Mouse (Mus musculus): ENCODE measurements around the gene Sbno2. TPM values are rescaled to one million over a fixed set of nuclear protein-coding genes. Genes with fewer than 3 reads are reported as not detected.
"Not testable (repeated sequence)": the region's sequence is repeated elsewhere in the genome, so short reads cannot be mapped to it uniquely, and the experiment has no call there.

Sbno2 gene
- polyA plus RNA-seq, 1 experiment from 2014 or later: 16.2 TPM

DNA sequence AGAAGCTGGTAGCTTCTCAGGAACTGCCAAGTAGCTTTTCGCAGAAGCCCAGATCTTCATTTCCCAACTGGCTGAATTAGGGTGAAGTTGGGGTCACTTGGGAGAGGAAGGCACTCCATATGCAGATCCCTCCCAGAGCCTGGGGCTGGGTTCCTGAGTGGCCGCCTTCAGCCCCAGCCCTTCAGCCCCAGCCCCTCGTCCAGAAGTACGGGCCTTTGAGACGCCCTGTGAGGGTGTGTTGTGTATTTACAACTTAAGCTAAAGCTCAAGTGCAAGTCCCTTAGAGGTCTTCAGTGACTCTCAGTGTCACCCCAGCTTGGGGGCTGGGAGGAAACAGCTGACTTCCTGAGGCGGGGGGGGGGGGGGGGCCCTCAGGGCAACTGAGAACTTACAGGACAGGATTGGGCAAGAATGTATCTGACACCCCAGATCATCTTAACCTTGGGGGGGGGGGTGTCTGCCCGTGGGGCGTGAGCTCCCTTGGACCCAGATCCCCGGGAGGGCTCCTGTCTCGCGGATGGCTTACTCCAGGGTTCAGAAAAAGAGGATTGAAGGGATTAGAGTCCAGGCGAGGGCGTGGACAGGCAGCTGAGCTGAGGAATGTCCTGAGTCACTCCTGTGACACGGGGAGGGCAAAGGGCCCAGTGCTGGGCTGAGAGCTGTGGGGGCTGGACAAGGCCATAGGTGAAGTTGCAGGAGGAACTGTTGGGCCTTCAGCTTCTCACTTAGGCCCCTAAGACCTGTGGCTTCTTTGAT lies 53.6 kb downstream of the Sbno2 start:
- Histone ChIP-seq H3K27me3 (no peaks in the 10 kb centered on the region), H3K4me2 (peak overlapping the region; percentile 20; the same call in 1 of the 2 replicates), H3K9me3 (replicated peaks) (no peaks in the 10 kb centered on the region), H3K9ac (0 out of 2 replicates have a peak overlapping the region, but pooled peaks have one; percentile 25), H3K27ac (peak overlapping the region; percentile 69), H3K4me3 (replicated peaks) (no peak overlapping the region), H3K4me1 (peaks cover 74% of the 10 kb centered on the region), H3K36me3 (peaks cover 15% of the 10 kb centered on the region)
- 36% methylated on average over 13 of the region's 14 CpGs for WGBS
- no peak for ATAC-seq (replicated peaks; ENCODE audit: low FRiP score)

DNA sequence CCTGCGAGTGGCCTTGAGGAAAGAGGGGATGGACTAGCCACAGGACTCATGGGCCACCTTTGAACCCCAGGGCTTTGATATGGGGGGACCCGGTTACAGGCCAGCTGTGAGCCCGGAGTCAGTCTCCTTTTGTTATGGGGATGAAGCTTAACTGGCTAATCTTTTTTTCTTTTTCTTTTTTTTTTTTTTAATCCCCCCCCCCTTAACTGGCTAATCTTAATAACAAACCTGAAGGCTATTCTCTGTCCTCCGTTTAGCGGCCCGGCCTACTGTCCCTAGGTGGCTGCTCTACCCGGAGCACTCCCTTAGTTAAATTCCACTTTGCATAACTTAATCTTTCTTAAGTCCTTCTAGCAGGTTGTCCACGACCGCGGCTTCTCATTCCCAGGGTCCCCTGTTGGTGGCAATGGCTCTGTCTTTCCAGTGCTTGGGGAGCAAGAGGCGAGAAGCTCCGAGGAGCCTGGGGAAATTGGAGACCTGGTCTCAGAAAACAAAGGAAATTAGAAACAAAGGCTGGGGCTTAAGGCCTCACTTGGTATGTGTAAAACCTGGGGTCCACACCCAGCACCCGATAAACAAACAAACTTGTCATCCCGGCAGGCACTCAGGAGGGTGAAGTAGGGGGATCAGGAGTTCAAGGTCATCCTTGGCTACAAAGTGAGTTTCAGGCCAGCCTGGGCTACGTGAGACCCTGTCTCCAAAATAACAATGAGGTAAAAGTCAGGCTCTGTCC lies 54.3 kb downstream of the Sbno2 start:
- Histone ChIP-seq H3K4me1 (peaks cover 74% of the 10 kb centered on the region), H3K4me3 (replicated peaks) (no peak overlapping the region)
- ATAC-seq (replicated peaks; ENCODE audit: low FRiP score): no peak

DNA sequence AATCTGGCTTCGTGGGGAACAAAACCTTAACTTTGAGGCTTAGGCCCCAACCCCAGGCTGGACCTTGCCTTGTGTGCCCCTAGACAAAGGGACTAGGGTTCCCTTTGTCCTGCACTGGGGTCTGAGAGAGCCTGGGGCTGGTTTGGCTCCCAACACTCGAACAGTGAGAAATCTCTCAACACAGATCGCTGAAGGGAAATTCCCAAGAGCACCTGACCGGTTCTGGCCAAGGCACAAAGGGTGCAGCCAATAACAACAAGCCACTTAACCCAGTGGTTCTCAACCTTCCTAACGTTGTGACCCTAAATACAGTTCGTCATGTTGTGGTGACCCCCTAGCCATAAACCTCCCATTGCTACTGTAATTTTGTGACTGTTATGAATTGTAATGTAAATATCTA lies 55.1 kb downstream of the Sbno2 start:
- no peak overlapping the region for H3K4me3 ChIP-seq (replicated peaks)
- H3K9ac ChIP-seq: no peak overlapping the region
- peaks cover 1% of the 10 kb centered on the region; the same call in 1 of the 2 replicates for H3K36me3 ChIP-seq
- no peak for ATAC-seq (replicated peaks; ENCODE audit: low FRiP score)
- no peaks in the 10 kb centered on the region for H3K27me3 ChIP-seq
- 27% methylated on average over 6 of the region's 6 CpGs for WGBS
- 0 out of 2 replicates have a peak overlapping the region, but pooled peaks have one; percentile 69 for H3K27ac ChIP-seq
- peaks cover 67% of the 10 kb centered on the region for H3K4me1 ChIP-seq
- H3K9me3 ChIP-seq (replicated peaks): no peaks in the 10 kb centered on the region
- H3K4me2 ChIP-seq: no peak overlapping the region

More for the DNA sequence above, 54.3 kb downstream of the Sbno2 start:
- Histone ChIP-seq H3K27ac (peak overlapping the region; percentile 69), H3K27me3 (no peaks in the 10 kb centered on the region), H3K9ac (0 out of 2 replicates have a peak overlapping the region, but pooled peaks have one; percentile 25), H3K36me3 (peaks cover 9% of the 10 kb centered on the region), H3K9me3 (replicated peaks) (no peaks in the 10 kb centered on the region), H3K4me2 (peak overlapping the region; percentile 20; the same call in 1 of the 2 replicates)
- WGBS: 27% methylated on average over 15 of the region's 15 CpGs

DNA sequence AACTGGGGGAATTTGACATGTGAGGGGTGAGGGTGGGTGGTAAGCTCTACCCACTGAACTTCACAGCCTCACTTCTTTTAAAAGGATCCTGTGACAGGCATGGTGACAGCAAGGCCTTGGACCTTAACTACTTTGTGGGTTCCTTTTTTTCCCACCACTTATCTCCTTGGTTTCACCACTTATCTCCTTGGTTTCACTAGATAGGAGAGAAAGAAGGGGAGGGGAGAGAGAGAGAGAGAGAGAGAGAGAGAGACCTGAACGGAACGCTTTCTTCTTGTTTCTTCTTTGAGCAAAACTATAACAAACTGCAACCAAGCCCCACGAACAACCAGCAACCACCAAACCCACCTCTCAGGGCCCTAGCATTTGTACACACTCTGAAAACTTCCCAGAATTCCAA lies 56.5 kb downstream of the Sbno2 start:
- no peak for ATAC-seq (replicated peaks; ENCODE audit: low FRiP score)
- Histone ChIP-seq H3K4me3 (replicated peaks) (no peak overlapping the region), H3K27me3 (no peaks in the 10 kb centered on the region), H3K9ac (no peak overlapping the region), H3K4me1 (peaks cover 58% of the 10 kb centered on the region), H3K27ac (0 out of 2 replicates have a peak overlapping the region, but pooled peaks have one; percentile 34), H3K36me3 (no peaks in the 10 kb centered on the region), H3K4me2 (no peak overlapping the region), H3K9me3 (replicated peaks) (no peaks in the 10 kb centered on the region)
- 75% methylated on average over 3 of the region's 3 CpGs for WGBS

DNA sequence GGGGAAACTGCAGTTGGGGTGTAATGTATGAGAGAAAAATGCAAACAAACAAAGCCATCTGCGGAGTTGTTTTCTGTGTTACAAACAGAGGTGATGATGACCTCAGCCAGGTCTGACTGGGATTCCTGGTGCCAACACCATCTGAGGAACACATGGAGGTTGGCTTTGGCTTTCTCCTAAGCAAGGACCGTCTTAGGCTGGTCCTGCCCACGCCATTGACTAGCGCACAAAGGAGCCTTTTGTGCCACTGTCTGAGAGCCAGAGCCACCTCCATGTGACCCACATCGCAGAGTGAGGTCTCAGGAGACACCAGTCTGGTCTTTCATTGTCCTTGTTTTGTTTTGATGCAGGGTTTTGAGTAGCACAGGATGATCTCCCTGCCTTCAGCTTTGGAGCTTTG lies 57.0 kb downstream of the Sbno2 start:
- Histone ChIP-seq H3K36me3 (no peaks in the 10 kb centered on the region), H3K9ac (no peak overlapping the region), H3K4me2 (no peak overlapping the region), H3K4me1 (peaks cover 58% of the 10 kb centered on the region), H3K27me3 (no peaks in the 10 kb centered on the region), H3K9me3 (replicated peaks) (no peaks in the 10 kb centered on the region), H3K27ac (0 out of 2 replicates have a peak overlapping the region, but pooled peaks have one; percentile 34), H3K4me3 (replicated peaks) (no peak overlapping the region)
- ATAC-seq (replicated peaks; ENCODE audit: low FRiP score): no peak
- WGBS: 38% methylated on average over 5 of the region's 5 CpGs

DNA sequence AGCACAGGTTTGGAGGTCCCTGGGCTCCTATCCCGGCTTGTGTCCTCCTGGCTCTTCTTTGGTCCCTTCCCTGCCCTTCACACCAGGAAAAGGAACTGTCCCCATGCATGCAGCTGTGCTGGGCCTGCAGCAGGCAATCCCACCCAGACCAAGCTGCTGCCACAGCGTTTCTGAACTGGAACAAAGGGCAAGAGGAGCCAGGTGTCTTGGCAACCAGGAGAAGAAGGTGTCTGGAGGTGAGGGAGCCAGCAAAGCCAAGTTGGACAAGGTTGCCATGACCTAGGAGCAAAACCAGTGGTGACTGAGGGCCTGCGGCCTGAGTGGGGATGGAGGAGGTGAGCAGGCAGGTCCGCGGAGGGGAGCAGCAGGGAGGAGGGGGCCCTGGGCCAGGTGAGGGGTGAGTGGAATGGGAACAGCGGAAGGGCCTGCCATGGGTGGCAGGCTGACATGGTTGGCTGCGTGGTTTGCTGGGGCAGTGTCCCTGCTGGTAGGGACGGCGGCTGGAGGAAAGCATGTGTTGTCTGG lies 58.3 kb downstream of the Sbno2 start, which contains the start of gene Gpx4:
Gene Gpx4 (plus strand): TSS at position 126 of the 525 bp plus-strand sequence.
- no peak within 1 kb of the TSS for H3K4me3 ChIP-seq (replicated peaks)
- H3K4me1 ChIP-seq: peaks cover 46% of the 10 kb centered on the region
- WGBS: 27% methylated on average over 9 of the region's 9 CpGs
- H3K36me3 ChIP-seq: no peaks in the 10 kb centered on the region
- no peak within 1 kb of the TSS for H3K4me2 ChIP-seq
- no peak within 1 kb of the TSS for H3K9ac ChIP-seq
- H3K27me3 ChIP-seq: no peaks in the 10 kb centered on the region
- H3K9me3 ChIP-seq (replicated peaks): no peaks in the 10 kb centered on the region
- ATAC-seq (replicated peaks; ENCODE audit: low FRiP score): no peak; the same call in 1 of the 2 replicates
- peak within 1 kb of the TSS; percentile 74 for H3K27ac ChIP-seq

DNA sequence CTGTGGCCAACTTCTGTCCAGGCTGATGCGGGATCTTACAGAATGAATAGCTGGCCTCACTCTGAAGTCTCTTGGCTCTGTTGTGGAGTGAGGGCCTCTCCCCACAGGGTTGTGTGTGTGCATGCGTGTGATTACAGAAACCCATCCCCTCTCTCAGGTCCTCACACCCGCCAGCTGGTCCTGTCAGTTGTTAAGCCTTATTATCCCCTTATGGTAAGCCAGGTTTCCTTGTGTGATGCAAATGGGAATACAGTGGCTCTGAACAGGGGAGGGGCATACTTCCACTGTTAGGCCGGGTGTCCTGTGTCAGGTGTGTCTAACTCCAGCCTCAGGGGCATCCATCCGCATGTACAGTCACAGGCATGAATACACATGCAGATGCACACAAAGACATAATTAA lies 59.6 kb downstream of the Sbno2 start:
- Histone ChIP-seq H3K9me3 (replicated peaks) (no peaks in the 10 kb centered on the region), H3K9ac (no peak overlapping the region), H3K36me3 (no peaks in the 10 kb centered on the region), H3K4me1 (peaks cover 33% of the 10 kb centered on the region), H3K27me3 (no peaks in the 10 kb centered on the region), H3K4me3 (replicated peaks) (no peak overlapping the region), H3K4me2 (no peak overlapping the region), H3K27ac (no peak overlapping the region)
- ATAC-seq (replicated peaks; ENCODE audit: low FRiP score): no peak
- 86% methylated on average over 5 of the region's 5 CpGs for WGBS

DNA sequence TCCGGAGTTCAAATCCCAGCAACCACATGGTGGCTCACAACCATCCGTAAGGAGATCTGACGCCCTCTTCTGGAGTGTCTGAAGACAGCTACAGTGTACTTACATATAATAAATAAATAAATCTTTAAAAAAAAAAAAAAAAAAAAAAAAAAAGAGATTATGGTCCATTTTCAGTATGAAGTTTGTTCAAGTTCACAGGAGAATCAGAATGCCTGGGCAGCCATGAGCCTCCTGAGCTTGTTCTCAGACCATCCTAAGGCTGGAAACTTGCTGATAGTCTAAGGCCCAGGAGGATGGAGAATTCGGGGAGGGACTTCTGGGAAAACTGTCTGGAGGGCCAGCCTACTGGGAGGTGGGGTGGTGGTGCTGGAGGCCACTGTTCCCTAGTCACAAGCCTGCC lies 60.0 kb downstream of the Sbno2 start:
- WGBS: 75% methylated on average over 4 of the region's 4 CpGs
- H3K4me1 ChIP-seq: peaks cover 29% of the 10 kb centered on the region
- not testable (repeated sequence) for H3K4me2 ChIP-seq; H3K9ac ChIP-seq; H3K27me3 ChIP-seq; H3K36me3 ChIP-seq; H3K27ac ChIP-seq; H3K4me3 ChIP-seq (replicated peaks); H3K9me3 ChIP-seq (replicated peaks); ATAC-seq (replicated peaks; ENCODE audit: low FRiP score)

DNA sequence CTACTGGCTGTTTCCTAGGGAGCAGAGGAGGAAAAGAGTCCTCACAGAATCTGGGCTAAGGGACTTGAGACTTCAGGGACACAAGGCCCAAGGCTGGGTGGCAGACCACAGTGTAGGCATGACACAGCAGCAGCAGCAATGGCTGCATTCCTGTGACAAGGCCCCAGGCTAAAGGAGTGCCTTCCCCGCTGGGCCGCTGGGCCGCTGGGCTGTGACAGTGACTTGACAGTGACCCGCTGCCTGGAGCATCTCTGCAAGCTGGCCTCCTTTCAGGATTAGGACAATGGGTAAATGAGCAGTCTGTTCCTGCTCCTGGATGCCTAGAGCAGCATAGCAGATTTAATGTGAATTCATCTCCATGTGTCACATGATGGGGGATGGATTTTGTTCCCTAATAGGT lies 61.3 kb downstream of the Sbno2 start:
- no peaks in the 10 kb centered on the region for H3K27me3 ChIP-seq
- H3K4me3 ChIP-seq (replicated peaks): no peak overlapping the region
- H3K4me2 ChIP-seq: no peak overlapping the region
- H3K9ac ChIP-seq: no peak overlapping the region
- peaks cover 26% of the 10 kb centered on the region for H3K4me1 ChIP-seq
- no peaks in the 10 kb centered on the region for H3K9me3 ChIP-seq (replicated peaks)
- no peaks in the 10 kb centered on the region for H3K36me3 ChIP-seq
- no peak for ATAC-seq (replicated peaks; ENCODE audit: low FRiP score)
- 62% methylated on average over 4 of the region's 4 CpGs for WGBS
- H3K27ac ChIP-seq: peak overlapping the region; percentile 22; the same call in 1 of the 2 replicates

DNA sequence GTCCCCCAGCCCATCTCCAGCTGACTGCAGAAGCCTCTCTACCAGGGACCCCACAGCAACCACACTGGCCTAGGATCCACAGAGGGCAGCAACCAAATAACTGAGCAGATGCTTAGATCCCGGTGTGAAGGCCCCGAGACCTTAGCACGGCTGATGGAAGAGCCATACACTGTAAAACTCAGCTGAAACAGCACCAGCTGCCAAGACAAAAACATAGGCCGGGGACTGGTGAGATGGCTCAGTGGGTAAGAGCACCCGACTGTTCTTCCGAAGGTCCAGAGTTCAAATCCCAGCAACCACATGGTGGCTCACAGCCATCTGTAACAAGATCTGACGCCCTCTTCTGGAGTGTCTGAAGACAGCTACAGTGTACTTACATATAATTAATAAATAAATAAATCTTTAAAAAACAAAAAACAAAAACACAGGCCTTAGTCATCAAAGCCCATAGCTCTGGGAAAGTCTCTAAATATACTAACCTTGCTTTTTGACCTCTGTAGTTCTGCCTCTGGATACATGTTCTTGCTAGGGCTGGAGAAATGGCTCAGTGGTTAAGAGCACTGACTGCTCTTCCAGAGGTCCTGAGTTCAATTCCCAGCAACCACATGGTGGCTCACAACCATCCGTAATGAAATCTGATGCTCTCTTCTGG lies 63.8 kb downstream of the Sbno2 start:
- WGBS: 83% methylated on average over 8 of the region's 8 CpGs
- H3K9ac ChIP-seq; H3K27ac ChIP-seq; H3K27me3 ChIP-seq; H3K4me3 ChIP-seq (replicated peaks); ATAC-seq (replicated peaks; ENCODE audit: low FRiP score); H3K4me2 ChIP-seq; H3K9me3 ChIP-seq (replicated peaks): not testable (repeated sequence)
- Histone ChIP-seq H3K36me3 (peaks cover 19% of the 10 kb centered on the region), H3K4me1 (peaks cover 21% of the 10 kb centered on the region)

DNA sequence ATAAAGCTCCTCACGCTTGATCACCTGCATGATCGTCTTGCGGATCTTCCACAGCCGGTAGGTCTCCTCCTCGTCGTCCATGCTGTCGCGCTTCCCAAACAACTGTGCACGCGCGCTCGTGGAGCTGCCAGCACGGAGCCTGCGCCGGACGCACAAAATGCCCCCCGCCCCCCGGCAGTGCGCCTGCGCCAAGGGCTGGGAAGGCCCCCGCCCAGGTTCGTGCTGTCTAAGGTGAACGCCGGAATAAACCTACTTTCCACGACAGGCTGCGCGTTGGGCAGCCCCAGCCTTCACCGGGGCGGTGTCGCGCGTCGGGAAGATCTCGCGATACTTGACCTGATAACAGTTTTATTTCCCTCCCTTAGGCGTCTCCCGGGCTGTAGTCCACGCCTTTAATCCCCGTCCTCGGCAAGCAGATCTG lies 65.8 kb downstream of the Sbno2 start, which contains the start of gene Polr2e:
Gene Polr2e (minus strand): TSS at position 237 of the 421 bp plus-strand sequence.
- ATAC-seq (replicated peaks; ENCODE audit: low FRiP score): peak; percentile 98
- WGBS: under 1% methylated on average over 40 of the region's 40 CpGs
- H3K9me3 ChIP-seq (replicated peaks): no peaks in the 10 kb centered on the region
- peak within 1 kb of the TSS; percentile 63 for H3K27ac ChIP-seq
- H3K36me3 ChIP-seq: peaks cover 39% of the 10 kb centered on the region
- H3K4me1 ChIP-seq: peaks cover 23% of the 10 kb centered on the region
- H3K9ac ChIP-seq: peak within 1 kb of the TSS; percentile 82
- H3K4me3 ChIP-seq (replicated peaks): peak within 1 kb of the TSS; percentile 75
- H3K27me3 ChIP-seq: no peaks in the 10 kb centered on the region
- peak within 1 kb of the TSS; percentile 78 for H3K4me2 ChIP-seq

Data from kidney, embryonic 15.5 days (tissue).